Mouse (Mus musculus): Measurements from ENCODE around the gene Nmur1.

The Nmur1 gene

DNA sequence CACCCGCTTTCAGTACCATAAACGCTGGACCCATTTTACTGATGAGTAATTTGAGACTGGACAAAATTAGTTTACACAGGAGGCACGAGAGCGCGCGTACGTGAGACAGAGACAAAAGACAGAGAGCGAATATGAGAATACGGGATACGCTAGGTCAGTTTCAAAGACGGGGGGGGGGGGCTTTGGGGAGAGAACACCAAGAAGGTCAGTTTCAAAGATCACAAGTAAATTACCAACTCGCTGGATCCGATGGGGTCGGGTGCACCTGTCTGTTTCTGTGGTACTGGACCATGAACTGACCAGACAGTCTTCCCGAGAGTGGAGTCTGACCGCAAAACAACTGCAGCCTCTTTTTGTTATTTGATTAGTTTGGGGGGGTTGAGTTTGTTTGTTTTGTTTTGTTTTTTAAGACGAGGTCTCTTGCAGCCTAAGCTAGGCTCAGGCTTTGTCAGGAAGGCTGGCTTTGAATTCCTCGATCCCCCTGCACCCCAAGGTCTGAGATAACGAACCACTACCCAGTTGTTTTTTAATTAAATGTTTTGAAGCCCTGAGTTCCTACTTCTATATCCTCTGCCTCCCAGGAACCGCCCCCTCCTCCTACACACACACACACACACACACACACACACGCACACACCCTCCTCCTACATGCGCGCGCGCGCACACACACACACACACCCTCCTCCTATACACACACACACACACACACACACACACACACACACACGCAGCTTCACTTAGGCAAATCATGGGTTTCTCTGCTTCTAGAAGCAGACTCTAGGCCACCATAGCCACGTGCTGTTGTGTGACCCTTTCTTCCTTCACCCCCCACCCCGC is 15.1 kb upstream of the Nmur1 start:
- in situ Hi-C loops (cut with MboI; ENCODE audit: low sequenced_read_pairs), result no loop called here

GRCm38 (mm10) chr1:86440171-86440886 is 14.3 kb upstream of the Nmur1 start:
- in situ Hi-C loops (cut with MboI; ENCODE audit: low sequenced_read_pairs), result no loop called here

DNA sequence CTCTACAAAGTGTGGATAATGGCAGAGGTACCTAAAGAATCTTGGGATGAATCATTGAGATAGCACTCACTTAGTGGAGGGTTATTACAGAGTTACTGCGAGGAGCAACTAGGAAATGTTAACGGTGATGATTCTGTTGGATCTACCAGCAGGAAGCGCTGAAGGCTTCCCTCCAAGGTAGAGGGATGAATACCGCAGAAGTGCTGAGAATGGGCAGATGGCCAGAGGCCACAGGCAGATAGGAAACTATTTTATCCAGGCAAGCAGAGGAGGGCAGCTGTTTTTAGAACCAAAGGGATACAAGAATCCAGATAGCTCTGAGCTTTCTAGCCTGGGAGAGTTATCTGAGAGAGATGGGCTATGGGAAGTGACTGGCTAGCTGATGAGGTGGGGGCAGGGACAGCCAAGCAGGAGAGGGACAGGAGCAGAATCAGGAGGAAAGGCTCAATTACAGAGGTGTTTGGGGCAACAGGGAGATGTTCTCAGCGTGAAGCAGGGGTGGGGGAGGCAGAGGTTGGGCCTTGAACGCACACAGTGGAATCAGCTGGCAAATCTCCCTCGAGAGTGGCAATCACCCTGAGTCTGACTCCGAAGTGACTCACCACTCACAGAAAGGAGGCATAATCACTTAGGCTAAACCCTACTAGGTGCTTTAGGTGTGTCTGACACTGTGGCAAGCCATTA is 13.6 kb upstream of the Nmur1 start:
- in situ Hi-C loops (cut with MboI; ENCODE audit: low sequenced_read_pairs), result no loop called here

DNA sequence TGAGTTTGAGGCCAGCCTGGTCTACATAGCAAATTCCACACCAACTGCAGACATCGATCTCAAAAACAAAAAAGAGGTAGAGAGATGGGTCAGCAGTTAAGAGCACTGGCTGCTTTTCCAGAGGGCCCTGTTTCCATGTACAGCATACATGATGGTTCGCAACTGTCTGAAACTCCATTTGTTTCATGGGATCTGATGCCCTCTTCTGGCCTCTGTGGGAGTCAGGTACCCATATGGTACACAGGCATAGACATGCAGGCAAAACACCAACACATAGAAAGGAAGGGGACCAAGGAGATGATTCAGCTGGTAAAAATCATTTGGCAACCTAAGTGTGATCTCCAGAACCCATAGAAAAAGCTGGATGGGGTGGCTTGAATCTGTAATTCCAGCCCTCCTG is 12.5 kb upstream of the Nmur1 start:
- in situ Hi-C loops (cut with MboI; ENCODE audit: low sequenced_read_pairs), result no loop called here

- in situ Hi-C loops (cut with MboI; ENCODE audit: low sequenced_read_pairs), result no loop called here
Observed at GRCm38 (mm10) chr1:86438014-86438319, 11.9 kb upstream of the Nmur1 start.

DNA sequence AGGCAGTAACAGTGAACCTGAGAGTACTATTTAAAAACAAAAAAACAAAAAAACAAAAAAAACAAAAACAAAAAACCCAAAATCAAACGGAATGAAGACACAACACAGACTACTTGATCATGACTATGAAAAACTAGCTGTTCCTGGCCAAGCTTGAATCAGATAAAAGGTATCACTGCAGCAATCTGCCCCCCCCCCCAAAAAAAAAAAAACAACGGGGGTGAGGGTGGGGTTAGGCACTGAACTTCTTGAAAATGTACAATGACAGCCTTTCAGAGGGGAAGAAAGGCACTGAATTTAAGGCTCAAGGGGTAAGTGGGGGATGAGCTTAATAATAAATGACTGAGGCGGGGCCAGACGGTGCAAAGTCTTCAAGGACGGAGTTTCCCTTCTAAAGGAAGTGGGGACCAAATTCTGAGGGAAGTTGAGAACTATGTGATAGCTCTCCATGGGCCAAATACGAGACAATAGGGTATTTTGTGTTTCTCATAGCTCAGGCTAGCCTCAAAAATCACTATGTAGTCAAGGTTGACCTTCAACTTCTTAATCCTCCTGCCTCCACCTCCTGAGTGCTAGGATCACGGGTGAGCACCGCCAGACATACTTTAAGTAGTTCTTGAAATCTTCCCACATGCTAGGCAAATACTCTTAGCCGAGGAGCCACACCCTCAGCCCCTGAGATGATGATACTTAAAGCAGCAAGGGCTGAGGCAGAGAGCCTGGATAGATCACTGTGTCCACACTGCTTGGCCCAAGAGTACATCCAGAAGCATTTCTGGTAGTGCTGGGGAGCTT is 11.4 kb upstream of the Nmur1 start:
- in situ Hi-C loops (cut with MboI; ENCODE audit: low sequenced_read_pairs), result no loop called here

GRCm38 (mm10) chr1:86435302-86435821 is 9.3 kb upstream of the Nmur1 start:
- in situ Hi-C loops (cut with MboI; ENCODE audit: low sequenced_read_pairs), result no loop called here

GRCm38 (mm10) chr1:86434439-86435201 is 8.6 kb upstream of the Nmur1 start:
- in situ Hi-C loops (cut with MboI; ENCODE audit: low sequenced_read_pairs), result no loop called here

DNA sequence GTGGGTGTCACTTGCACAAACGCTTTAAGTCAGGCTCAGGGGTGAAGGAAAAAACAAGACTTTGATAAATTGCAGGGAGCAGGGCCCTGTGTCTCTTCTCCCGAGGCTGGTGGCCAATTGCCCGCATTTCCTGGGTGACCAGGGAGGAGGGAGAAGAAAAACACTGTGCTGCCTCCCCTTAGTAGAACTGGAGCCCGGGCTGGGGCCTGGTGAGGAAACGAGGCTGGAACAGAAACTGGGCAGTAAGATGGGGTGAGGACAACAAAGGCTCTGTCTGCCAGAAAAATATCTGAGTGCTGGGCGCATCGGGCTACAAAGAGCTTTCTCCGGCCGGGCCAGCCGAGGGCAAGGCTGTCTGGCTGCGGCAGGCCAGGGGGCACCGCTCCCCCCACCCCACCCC is 8.0 kb upstream of the Nmur1 start:
- in situ Hi-C loops (cut with MboI; ENCODE audit: low sequenced_read_pairs), result no loop called here

DNA sequence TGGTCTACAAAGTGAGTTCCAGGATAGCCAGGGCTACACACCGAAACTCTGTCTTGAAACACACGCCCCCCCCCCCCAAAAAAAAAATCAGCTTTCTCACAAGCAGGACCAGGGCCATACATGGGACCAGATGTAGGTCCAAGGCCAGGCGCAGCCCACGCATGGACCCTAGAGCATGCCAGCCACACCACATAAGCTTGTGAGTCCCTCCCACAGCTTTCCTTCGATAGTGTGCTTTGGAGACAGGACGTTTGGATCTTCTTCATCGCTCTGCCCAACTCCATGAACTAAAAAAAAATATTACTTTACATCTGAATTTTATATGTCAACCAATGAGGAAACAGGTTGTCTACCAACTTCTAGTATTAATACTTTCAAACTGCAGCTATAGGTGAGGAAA is 7.3 kb upstream of the Nmur1 start:
- in situ Hi-C loops (cut with MboI; ENCODE audit: low sequenced_read_pairs), result no loop called here

GRCm38 (mm10) chr1:86432778-86433177 is 6.8 kb upstream of the Nmur1 start:
- in situ Hi-C loops (cut with MboI; ENCODE audit: low sequenced_read_pairs), result no loop called here

DNA sequence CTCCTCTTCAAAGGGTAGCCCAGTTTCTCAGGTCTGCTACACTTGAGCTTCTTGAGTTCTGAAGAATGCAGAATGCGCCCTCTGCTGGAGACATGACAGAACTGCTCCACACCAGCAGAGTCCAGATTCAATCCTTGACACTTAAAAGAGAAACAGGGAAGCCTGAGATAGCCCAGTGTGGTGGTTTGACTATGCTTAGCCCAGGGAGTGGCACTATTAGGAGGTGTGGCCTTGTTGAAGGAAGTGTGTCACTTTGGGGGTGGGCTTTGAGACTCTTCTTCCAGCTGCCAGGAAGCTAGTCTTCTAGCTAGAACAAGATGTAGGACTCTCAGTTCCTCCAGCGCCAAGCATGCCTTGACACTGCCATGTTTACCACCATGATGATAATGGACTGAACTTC is 4.0 kb upstream of the Nmur1 start:
- in situ Hi-C loops (cut with MboI; ENCODE audit: low sequenced_read_pairs), result no loop called here

DNA sequence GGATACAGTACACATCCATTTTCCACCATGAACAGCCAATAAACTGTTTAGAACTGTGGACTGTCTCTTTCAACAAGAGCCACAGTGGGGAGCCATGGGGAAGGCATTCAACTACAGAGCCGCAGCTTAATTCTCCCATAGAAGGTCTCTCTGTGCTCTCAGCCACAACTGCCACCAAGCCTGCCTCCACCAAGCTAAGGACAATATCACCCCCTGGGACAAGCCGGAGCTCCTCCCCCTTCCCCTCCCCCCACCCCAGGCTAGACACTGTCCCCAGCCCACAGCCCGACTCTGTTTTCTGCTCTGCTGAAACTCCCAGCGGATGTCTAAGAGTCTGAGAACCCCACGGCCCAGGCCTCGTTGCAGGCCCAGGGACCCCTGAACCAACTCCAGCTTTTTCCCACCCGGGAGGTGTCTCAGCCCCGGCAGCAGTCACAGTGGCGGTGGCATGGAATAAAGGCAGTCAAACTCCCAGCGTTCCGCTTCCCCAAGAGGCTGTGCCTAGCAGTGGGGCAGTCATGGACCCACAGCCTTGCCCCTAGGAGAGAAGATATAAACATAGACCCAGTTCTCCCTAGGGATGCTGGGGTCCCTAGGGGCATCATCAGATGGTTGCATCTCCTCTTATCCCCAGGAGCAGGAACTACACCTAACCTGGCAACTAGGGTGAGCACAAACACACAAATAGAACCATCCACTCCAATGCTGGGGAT is 1.0 kb downstream of the Nmur1 start:
- in situ Hi-C loops (cut with MboI; ENCODE audit: low sequenced_read_pairs), result no loop called here

GRCm38 (mm10) chr1:86424336-86424735 is 1.7 kb downstream of the Nmur1 start:
- in situ Hi-C loops (cut with MboI; ENCODE audit: low sequenced_read_pairs), result no loop called here

- in situ Hi-C loops (cut with MboI; ENCODE audit: low sequenced_read_pairs), result no loop called here
Observed at GRCm38 (mm10) chr1:86423879-86424278, 2.1 kb downstream of the Nmur1 start.

DNA sequence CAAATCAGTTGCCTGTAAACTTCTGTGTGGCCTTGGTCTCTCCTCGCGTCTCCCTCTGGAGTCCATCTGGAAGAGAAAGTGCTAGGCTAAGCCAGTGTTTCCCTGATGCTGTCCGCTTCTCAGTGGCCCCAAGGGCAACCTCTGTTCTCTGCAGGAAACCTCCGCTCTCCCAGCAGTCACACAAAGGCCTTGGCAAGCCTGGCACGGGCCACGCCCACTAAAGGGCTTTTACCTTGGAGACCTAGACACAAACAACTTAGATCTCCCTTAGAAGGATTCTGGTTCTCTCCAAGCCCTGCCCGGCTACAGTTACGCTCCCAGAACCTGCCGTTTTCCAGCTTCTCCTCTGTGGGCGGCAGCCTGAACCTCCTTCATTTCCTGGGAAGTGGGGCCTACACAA is 5.0 kb downstream of the Nmur1 start:
- in situ Hi-C loops (cut with MboI; ENCODE audit: low sequenced_read_pairs), result no loop called here

GRCm38 (mm10) chr1:86416321-86416720 is 9.7 kb downstream of the Nmur1 start:
- in situ Hi-C loops (cut with MboI; ENCODE audit: low sequenced_read_pairs), result no loop called here

DNA sequence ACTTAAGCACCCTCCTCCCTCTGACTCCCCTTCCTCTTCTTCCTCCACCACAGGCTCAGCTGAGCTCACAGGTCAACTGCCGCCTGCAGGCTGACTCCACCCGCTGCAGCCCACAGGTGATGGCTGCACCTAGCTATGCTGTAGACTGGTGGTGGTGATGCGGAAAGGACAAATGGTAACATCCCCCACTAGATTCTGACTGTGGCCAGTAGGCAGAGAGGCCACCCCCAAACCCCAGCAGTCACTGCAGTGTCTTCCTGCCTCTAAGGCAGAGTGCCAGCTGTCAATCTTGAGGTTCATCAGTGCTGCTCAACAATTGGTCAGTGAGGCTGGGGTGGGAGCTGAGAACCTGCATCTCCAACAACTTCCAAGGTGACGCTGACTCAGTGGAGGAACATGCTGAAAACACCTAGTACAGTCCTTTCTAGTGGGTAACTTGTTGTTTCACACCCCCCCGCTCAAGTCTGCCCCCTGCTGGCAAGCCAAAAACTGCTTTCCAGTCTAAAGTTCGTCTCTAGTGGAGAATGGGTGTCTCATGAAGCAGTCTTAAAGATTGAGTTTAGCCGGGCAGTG is 10.3 kb downstream of the Nmur1 start:
- in situ Hi-C loops (cut with MboI; ENCODE audit: low sequenced_read_pairs), result no loop called here

- in situ Hi-C loops (cut with MboI; ENCODE audit: low sequenced_read_pairs), result no loop called here
Observed at GRCm38 (mm10) chr1:86415144-86415543, 10.9 kb downstream of the Nmur1 start.
